Mouse (Mus musculus) thymus, postnatal 25 days (tissue): Measurements from ENCODE around the gene Hacl1.
A peak's percentile ranks its signal among the peaks of the same experiment; 100 is the strongest.
"Not testable (repeated sequence)": the region's sequence is repeated elsewhere in the genome, so short reads cannot be mapped to it uniquely, and the experiment has no call there.

Experiments used
- DNase-seq: peaks from one replicate; pipeline ENCODE4 v3.0.0; 2022

Hacl1 gene

DNA sequence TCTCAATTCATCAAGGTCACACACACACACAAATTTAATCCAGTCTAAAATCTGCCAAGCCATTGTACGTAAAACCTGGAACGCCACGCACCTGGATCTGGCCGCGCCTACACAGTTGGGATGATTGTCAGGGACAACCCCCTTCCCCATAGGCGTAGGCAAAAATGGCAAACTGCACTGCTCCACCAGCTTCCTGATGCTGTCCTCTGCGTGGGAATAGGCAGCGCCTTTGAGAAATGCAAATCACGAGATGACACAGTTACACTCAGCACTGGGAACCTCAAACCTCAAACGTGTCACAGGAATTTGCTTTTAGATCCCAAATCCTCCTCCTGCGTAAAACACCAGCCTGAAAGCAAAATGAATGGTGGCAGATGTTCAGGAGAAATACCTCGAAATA is 18.3 kb downstream of the Hacl1 start:
- DNase-seq, result no peak

DNA sequence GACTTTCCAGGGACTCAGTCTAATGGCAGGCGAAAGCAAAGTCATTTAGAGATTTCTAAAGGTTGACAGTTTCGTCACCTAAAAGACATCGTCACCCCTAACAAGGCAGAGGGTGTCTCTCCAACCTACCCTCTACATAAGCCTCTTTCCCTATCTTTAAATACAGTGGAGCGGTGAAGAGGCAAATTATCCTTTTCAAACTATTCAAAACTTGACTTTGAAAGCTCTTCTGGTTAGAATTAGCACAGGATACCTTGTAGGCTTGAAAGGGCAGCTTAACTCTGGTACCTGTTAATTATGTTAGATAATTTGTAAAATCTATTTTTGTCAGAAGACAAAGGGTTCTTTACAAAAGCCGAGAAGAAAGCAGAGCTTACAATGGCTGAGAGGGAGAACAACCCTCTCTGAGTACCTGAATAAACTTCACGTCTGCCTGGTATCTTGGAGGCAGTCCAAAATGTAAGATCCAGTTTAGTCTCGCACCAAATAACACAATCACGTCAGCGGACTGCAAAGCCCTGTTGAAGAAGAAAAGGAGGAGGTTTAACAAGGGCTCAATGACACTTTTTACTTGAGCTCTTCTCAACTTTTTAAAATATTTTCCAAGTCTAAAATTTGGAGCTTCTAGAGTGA is 20.4 kb downstream of the Hacl1 start:
- DNase-seq, result no peak

DNA sequence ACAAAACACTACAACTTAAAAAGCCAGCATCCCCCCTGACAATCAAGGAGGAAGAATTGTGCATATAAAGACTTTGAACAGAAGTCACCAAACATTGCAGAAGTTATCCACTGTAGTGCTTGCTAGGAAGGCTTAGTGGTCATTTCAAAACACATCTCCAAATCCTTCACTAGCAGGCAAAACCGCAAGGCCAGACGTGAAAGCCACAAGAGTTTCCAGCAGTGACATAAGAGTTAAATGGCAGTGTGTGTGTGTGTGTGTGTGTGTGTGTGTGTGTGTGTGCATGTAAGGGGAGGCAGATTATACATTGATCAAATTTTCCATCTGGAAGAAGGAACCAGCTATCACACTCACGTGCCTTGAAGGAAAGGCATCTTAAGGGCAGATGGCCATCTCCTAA is 23.1 kb downstream of the Hacl1 start:
- no peak for DNase-seq

DNA sequence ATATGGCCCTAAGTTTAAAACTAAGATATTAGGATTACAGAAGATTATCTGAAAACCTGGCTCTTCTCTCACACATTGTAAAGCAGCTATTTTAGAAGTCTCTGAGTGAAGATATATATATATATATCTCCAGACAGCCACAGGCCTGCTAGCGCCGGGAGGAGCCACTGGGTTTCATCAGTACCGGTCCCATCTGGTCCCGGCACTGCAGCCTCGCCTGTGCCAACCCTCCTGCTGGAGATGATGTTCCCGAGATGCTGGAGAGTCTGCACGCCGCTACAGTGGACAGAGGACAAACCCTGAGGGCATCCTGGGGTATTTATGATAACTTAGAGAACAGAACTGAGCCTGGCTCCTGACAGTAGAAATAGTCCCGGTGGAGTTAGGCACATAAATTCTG is 23.9 kb downstream of the Hacl1 start:
- DNase-seq, result no peak

DNA sequence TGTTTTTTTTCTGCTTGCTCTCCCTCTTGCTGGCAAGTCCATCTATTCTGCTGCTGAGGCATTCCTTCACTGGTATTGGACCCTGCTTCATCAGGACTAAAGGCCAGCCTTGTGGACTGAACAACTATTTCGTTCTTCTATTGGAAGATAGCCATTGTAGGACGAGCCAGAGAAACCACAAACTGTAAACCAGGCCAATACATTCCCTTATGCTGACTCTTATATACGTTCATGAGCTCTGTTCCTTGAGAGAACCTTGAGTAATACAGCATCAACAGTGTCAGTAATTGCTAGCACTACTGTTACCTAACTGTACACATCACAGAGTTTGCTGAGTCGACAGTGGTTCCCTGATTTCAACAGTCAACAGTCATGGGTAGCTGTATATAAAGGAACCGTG is 27.4 kb downstream of the Hacl1 start:
- DNase-seq, result no peak

DNA sequence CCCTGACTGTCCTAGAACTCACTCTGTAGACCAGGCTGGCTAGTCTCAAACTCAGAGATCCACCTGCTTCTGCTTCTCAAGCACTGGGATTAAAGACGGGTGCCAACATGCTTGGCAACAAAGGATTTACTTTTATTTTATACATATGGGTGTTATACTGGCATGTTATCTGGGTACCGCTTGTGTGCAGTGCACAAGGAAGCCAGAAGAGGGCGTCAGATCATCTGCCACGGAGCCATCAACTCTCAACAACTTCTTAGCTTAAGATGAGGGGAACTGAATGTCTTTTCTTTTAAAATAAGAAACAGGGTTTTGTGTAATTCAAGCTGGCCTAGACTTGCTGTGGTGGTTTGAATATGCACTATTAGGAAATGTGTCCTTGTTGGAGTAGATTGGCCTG is 29.1 kb downstream of the Hacl1 start:
- DNase-seq, result no peak

DNA sequence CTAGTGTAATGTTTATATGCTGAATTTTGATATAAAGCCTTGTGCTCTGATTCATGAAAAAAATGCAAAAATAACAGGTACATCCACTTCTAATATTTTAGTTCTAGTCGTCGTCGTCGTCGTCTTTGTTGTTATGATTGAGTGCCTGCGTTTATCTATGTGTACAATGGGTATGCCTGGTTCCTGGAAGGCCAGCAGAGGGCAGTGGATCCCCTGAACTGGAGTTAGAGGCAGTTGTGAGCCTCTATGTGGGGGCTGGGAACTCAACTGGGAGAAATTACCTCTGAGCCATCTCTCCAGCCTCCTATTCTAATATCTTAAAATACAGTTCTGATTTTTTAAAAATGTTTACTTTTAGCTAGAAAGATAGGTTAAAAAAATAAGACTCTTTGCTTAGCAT is 35.6 kb downstream of the Hacl1 start:
- DNase-seq, result peak; percentile 52

DNA sequence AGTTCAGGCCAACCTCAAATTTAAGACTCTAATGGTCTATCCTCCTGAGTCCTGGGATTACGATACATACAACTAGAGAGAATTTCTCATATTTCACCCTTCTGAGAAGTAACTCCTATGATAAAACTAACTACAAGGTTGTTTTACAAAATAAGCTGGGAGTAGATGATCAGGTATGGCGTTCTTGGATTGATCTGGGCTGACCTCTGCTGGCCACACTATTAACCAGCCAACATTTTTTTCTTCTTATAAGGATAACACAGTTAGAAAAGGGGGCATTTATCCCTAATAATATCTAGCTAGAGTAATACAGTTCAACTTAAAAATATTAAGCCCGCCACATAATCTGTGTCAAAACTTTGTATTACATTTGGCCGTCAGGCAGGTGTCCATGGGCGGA is 36.2 kb downstream of the Hacl1 start:
- DNase-seq, result peak; percentile 64

DNA sequence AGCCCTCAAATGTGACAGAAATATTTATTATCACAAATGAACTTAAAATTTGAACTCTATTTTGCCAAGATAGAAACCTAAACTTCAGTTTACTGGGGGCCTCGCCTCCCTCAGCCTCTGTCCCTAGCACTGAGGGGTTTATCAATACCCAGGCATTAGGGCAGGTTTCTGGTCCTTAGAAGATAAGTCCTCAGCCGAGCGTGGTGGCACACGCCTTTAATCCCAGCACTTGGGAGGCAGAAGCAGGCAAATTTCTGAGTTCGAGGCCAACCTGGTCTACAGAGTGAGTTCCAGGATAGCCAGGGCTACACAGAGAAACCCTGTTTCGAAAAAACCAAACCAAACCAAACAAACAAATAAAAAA is 38.5 kb downstream of the Hacl1 start:
- DNase-seq, result not testable (repeated sequence)

DNA sequence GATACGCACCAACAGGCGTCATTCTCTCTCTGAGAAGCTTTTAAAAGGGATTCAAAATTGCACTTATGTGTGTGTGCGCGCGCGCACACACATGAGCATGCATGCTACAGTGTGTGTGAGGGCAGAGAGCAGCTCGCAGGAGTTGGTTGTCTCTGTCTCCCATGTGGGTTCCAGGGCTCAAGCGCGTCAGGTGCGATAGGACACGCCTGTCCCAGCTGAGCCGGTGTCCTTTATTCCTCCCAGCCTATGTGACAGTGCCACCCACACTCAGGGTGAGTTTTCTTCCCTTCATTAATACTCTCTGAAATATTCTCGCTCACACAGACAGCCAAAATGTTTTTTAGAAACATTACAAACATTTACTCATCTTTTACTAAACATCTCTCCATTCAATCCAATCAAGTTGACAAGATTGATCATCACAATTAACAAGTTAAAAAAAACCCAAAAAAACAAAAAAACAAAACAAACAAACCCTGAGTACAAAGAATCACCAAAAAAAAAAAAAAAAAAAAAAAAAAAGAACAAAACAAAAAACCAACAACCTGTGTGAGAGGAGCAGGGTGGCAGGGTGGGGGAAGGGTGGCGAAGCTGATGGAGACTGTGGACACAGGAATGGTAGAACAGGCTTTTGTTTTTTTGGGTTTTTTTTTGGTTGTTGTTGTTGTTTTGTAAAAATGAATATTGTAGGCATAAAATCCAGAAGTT is 39.0 kb downstream of the Hacl1 start:
- no peak for DNase-seq

DNA sequence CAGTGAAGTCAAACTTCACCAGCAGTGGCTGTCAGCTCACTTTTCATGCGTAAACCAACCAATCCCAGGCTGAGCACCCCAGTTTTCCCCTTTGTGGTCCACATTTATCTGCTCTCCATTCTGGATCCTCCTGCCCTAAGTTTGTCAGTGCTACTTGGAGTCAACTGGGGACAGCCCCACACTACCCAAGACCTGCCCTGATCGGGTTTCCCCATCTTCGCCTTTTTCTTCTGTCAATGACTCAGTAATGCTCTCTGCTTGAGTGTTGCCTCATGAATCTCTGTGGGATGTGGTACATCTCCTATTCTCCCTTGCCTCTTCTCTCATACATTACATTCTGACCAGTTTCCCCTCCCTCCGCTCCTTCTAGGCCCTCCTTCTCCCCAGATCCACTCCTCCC is 43.6 kb downstream of the Hacl1 start:
- no peak for DNase-seq

DNA sequence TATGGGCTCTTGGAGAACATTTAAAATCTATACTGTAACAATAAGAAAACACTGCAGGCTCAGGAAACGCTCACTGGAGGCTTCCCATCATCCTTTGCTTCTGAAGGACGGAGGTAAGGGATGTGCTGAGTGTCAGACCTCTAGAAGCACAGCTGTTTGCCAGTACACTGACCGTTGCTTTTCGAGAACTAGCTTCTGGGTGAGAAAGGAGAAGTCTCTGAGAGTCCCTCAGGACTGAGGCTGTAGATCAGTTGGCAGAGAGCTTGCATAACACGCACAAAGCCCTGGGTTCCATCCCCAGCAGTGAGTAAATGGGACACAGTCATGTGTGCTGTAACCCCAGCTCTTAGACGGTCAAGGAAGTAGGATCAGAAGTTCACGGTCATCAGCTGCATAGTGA is 44.7 kb downstream of the Hacl1 start:
- DNase-seq, result no peak

DNA sequence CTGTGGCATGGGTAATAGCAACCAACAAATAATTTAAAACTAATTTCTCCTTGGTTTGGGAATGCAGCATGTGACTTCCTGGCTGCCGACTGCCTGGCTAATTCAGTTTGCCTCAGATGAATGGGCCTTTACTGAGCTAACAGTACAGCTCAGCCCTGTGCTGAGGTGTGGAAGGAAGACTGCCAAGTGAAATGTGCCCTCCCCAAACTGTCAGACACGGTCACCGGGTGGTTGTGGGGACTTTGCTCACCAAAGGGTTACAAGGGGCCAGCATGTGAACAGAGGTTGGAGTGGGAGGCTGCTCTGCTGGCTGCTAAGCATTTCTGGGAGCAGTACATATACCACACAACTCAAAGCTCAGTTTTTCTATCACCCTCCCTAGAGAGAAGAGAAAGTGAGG is 46.4 kb downstream of the Hacl1 start:
- DNase-seq, result no peak

DNA sequence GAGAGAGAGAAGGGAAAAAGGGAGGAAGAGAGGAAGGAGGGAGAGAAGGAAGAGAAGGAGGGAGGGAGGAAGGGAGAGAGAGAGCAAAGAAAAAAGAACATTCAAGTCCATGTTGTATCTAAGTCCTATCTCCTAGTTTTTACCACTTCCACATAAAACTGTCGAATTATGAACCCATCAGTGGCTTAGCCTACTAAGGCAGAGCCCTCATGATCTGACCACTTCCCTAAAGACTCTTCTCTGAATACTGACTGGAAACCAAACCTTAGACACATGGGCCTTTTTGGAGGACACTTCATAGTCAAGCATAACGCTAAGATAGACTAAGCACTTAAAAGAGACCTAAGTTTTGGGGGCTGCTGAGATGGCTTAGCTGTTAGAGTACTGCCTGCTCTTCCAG is 48.0 kb downstream of the Hacl1 start:
- DNase-seq, result no peak

DNA sequence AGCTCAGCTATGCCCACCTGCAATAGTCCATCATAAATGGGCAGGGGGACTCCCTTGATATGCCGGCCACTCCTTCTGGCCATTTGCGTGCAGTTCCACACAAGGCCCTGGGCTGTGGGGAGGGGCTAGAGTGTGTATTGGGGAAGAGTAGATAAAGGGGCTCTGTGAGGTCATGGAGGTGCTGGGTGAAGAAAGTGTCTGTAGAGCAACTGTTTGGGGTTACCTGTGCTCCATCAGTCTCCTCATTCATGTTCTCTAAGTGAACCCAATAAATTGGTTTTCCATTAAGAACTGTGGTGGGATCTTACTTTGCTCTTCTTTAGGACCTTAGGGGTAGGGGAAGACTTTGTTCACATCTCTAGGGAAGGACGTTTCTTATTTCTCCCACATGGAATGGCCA is 49.8 kb downstream of the Hacl1 start, which contains the start of gene Colq:
Colq (minus strand) TSS at position 101 of the 400 bp plus-strand sequence.
- no peak for DNase-seq

DNA sequence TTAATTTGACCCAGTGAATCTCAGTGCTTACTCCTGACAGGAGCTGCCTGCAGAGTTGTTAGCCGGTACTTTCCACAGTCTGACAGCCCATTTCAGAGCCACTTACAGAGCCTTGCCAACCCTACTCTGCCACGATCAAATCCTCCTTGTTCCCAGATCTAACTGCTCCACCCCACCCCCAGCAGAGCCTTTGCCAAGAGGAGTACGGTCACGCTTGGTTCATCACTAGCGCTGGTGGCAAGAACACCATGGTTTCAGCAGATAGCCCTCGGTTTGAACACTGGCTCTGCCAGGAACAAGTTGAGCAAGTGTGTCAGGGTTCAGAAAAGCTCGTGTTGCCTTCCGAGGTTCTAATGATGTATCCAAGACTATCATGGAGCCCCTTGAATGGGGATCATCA is 54.6 kb downstream of the Hacl1 start:
- no peak for DNase-seq

DNA sequence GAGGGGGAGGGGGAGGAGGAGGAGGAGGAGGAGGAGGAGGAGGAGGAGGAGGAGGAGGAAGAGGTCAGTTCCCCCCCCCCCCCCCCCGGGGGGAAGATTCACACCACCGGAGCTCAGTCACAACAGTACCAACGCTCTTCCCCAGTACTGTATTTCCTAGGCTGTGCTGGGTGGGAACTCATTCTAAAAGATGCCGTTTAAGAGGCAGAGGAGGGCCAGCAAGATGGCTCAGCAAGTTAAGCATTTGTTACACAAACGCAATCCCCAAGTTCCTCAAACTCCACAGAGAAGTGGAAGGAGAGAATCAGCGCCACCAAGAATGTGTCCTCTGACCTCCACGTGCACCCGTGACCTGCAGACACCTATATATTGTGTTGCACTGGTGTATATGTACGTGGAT is 58.0 kb downstream of the Hacl1 start:
- DNase-seq, result no peak

DNA sequence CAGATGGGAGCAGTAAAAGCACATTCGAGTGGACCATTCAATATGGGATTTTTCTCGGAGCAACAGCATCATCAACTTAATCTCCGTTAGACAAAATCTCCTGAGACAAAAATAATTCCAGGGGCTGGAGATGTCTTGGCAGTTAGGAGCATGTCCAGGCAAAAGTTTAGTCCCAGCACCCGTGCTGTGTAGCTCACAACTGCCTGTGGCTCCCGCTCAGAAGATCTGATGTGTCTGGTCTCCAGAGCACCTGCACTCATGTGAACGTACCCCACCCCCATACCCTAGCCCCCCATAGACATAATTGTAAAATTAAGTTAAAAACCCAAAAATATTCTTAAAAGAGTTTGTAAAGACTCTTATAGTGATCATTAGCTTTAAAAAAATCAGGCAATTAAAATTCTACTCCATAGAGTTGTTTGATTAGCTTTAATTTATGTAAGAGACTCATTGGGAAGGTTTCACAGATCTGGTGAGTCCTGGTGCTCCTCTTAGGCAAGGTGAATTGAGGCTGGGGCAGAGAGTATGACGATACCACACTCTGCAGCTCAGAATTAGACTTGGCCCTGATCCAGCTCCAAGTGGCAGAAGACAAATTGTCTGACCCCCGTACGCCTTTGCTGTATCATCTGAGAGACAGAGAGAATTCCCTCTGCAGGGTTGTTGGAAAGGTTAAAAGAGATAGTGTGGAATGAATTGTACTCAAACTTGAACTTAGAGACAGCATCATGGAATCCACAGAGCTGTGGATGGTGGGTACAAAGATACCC is 62.9 kb downstream of the Hacl1 start:
- no peak for DNase-seq

DNA sequence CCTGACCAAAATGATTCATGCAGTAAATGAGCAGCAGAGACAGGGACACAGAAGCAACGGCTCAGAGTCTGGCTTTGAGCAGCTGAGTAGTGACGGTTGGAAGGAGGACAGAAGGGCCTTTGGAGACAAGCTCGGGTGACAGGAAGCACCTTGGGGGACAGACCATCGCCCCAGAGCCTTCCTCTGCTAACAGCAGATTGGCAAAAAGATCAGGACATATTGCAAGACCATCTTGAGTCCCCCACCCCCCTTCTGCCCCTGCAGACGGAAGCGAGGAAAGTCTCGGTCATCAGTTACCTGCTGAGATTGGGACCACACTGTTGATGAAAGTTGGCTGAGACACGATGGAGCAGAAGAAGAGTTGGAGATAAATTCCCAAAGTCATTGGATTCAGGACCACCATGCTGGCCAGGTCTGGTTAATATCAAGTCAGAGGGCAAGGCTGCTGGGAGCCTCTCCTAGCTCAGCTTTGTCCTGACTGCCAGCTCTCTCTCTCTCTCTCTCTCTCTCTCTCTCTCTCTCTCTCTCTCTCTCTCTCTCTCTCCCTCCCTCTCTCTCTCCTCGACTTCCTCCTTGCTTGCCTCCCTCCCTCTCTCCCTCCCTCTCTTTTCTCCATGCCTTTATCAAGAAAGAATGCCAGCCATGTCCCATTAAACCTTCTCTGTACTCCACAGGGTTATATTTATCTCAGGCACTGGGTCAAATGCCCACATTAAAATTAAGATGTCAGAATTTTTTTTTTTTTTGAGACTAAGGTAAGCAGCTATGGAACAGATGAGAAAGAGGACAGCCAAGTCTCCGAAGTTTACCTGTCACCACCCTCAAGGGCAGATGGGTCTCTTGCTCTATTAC is 64.0 kb downstream of the Hacl1 start:
- peak; percentile 63 for DNase-seq

DNA sequence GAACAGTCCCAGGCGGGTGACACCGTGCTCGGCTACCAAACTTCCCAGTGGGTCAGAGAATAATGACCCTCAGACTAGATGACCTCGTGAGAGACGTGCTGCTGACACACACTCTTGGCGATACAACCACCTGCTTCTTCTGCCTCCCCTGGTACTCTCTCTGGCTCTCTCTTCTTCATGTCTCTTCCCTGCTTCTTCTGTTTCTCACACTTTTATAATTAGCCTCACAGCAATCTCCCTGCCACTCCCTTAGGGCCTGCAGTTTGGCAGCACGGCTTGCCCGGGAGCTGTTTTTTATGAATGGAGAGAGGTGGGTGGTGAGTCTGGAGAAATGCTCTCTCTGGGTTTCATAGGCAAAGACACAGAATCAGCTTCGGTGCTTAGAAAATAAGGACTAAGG is 65.2 kb downstream of the Hacl1 start:
- DNase-seq, result no peak

DNA sequence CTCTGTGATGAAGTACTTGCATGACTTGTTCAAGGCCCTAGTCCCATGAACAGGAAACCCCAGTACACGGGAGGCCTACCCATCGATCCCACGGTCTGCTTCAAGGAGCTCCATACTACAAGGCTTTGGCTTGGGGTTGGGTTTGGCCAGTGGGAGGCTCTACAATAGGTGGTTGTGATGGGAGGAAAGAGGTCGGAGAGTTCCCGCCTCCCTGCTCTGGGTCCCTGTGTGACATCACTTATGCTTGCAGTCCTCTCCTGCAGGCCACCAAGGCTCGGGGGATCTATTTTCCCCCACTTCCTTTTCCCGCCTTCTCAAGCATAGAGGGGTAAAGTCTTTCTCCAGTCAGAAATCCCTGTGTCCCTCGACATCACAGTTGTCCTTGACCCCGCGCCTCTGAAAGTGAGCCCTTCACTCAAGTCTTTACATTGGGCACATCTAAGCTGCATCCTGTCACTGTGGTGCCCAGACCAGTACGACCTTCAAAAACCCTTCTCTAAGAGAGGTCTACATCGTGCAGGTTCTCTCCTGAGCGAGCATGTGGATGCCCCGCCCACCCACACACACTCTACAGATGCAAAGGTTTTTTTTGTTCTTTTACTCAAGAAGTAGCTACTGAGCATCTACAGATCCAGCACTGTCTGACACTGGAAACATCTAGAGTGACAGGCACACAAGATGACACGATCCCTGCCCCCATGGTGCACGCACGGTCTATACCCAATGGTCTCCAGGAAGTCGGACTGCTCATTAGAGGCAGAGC is 66.0 kb downstream of the Hacl1 start:
- DNase-seq, result peak; percentile 66

DNA sequence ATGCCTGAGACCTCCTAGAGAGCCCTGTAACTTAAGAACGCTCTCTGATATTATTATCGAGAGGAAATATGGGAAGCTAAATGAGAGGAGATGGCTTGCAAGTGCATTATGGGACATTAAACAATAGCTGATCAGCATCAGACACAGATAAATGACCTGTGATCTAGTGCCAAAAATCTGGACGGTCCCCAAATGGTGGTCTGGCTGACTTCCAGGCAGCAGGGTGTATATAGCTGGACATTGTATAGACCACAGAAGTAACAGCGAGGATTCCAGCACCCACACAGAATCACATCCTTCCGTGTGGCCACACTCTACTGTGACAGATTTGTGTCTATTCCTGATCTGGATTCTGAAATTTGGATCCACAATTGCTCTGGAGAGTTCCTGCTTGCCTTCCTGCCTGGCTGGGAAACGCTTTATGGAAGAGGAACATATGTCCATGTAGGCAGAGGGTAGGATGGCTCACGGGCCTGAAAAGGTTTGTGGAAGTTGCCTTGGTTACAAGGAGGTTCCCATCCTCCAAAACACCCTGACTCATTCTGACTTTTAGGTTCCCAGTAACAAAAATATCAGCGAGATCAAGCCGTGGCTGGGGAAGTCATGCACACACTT is 68.4 kb downstream of the Hacl1 start:
- DNase-seq, result no peak
